Mouse (Mus musculus) MEL (cell line): ENCODE data around the gene Kif26b.

Source experiments
- CHD2 ChIP-seq: IDR thresholded peaks from 2 replicates; pipeline ENCODE4 v1.6.1; 2011; ENCODE audit warnings: low read length, improper control_type of control experiment
- CTCF ChIP-seq, 3 experiments: IDR thresholded peaks in 2 of 3; conservative IDR thresholded peaks in 1 of 3; 2 replicates each; pipeline ENCODE4 v1.5.1; 2011 to 2012; ENCODE audit warnings: low read length in 3 of 3, low read depth in 2 of 3, mild to moderate bottlenecking in 2 of 3, improper control_type of control experiment in 1 of 3, inconsistent platforms in 1 of 3, mixed read lengths in 1 of 3, moderate library complexity in 1 of 3; ENCODE audit not compliant: control insufficient read depth in 1 of 3, insufficient read depth in 1 of 3, poor library complexity in 1 of 3, severe bottlenecking in 1 of 3
- EP300 ChIP-seq, 2 experiments: IDR thresholded peaks; 2 replicates each; pipeline ENCODE4 v1.6.1; 2011; ENCODE audit warnings: improper control_type of control experiment in 2 of 2, low read length in 2 of 2, low read depth in 1 of 2, mild to moderate bottlenecking in 1 of 2
- HCFC1 ChIP-seq: IDR thresholded peaks from 2 replicates; pipeline ENCODE4 v1.6.1; 2012; ENCODE audit warnings: low read depth, mild to moderate bottlenecking, inconsistent platforms, low read length, improper control_type of control experiment, moderate library complexity
- KAT2A ChIP-seq: conservative IDR thresholded peaks from 2 replicates; pipeline ENCODE4 v1.6.1; 2012; ENCODE audit warnings: low read depth, low read length, improper control_type of control experiment, inconsistent platforms
- MEF2A ChIP-seq: IDR thresholded peaks from 2 replicates; pipeline ENCODE4 v1.6.1; 2014; ENCODE audit warnings: low read depth, mild to moderate bottlenecking, inconsistent platforms, low read length, improper control_type of control experiment; ENCODE audit not compliant: poor library complexity, insufficient replicate concordance, severe bottlenecking; ENCODE audit errors: extremely low read depth
- NRF1 ChIP-seq: IDR thresholded peaks from 2 replicates; pipeline ENCODE4 v1.6.1; 2014; ENCODE audit warnings: low read depth, mild to moderate bottlenecking, inconsistent platforms, low read length, improper control_type of control experiment, moderate library complexity; ENCODE audit not compliant: poor library complexity, insufficient read depth, severe bottlenecking
- POLR2A ChIP-seq, 2 experiments: IDR thresholded peaks; 2 replicates each; pipeline ENCODE4 v1.6.1; 2011 to 2012; ENCODE audit warnings: low read length in 2 of 2, mild to moderate bottlenecking in 2 of 2, control low read depth in 1 of 2, improper control_type of control experiment in 1 of 2, low read depth in 1 of 2, moderate library complexity in 1 of 2; ENCODE audit not compliant: control insufficient read depth in 1 of 2, insufficient read depth in 1 of 2, poor library complexity in 1 of 2
- TBP ChIP-seq: IDR thresholded peaks from 2 replicates; pipeline ENCODE4 v1.8.0; 2011; ENCODE audit warnings: low read depth, low read length, improper control_type of control experiment
- UBTF ChIP-seq: IDR thresholded peaks from 2 replicates; pipeline ENCODE4 v1.6.1; 2012; ENCODE audit warnings: low read depth, mild to moderate bottlenecking, inconsistent platforms, low read length, improper control_type of control experiment, moderate library complexity, borderline replicate concordance; ENCODE audit not compliant: insufficient read depth
- ZC3H11A ChIP-seq: IDR thresholded peaks from 2 replicates; pipeline ENCODE4 v1.6.1; 2012; ENCODE audit warnings: low read depth, mild to moderate bottlenecking, inconsistent platforms, low read length, improper control_type of control experiment
- ZKSCAN1 ChIP-seq: IDR thresholded peaks from 2 replicates; pipeline ENCODE4 v1.6.1; 2012; ENCODE audit warnings: low read depth, mild to moderate bottlenecking, inconsistent platforms, low read length, improper control_type of control experiment, moderate library complexity

DNA sequence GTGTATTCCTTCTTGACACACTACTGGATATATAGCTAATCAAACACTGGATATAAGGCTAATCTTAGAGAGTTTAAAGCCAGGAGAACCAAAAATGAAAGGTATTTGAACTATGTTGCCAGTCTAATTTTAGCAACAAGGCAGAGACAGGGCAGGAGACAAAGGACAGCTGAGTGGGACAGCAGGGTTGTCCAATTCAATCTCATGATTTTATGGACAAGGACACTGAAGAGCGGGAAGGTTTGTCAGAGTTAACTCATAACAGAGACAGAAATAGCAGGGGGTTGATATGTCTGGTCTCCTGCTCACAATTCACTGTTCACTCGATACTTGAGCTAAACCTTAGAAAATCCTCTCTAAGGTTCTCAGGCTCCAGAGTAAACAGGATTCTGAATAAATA is 187.5 kb downstream of the Kif26b start:
- TF ChIP-seq CHD2: no peak
- no peak for TF ChIP-seq CTCF (IDR thresholded peaks at IDR 0.05 in 2 of 3, conservative IDR thresholded peaks at IDR 0.05 in 1 of 3; ENCODE audit: control insufficient read depth in 1 of 3, insufficient read depth in 1 of 3, low read depth in 2 of 3, low read length in 3 of 3, poor library complexity in 1 of 3, severe bottlenecking in 1 of 3)
- no peak for TF ChIP-seq NRF1
- no peak for TF ChIP-seq UBTF
- no peak for TF ChIP-seq ZKSCAN1
- TF ChIP-seq ZC3H11A: no peak
- TF ChIP-seq KAT2A: no peak
- no peak for TF ChIP-seq MEF2A
- TF ChIP-seq TBP: no peak
- TF ChIP-seq POLR2A (IDR thresholded peaks at IDR 0.05; ENCODE audit: control insufficient read depth in 1 of 2, insufficient read depth in 1 of 2, low read depth in 1 of 2, low read length in 2 of 2, poor library complexity in 1 of 2): no peak
- TF ChIP-seq HCFC1: no peak
- TF ChIP-seq EP300 (IDR thresholded peaks at IDR 0.05; ENCODE audit: low read depth in 1 of 2, low read length in 2 of 2): no peak
